Mouse (Mus musculus): ENCODE results near the gene Lsm11. TPM values are rescaled to one million over a fixed set of nuclear protein-coding genes. Genes with fewer than 3 reads are reported as not detected.

The Lsm11 gene
- total and polyA plus RNA-seq, 3 experiments = 8.9 to 13.1 (median 11.0) TPM

- H3K4me3 ChIP-seq (replicated peaks in 1 of 3; ENCODE audit: low read depth in 2 of 3, low read length in 2 of 3, poor library complexity in 1 of 3) = no peak overlapping the region
- in situ Hi-C loops (cut with MboI; ENCODE audit: low pct_ligation_motif_present, low pct_unique_long_range_greater_than_20kb, low sequenced_read_pairs) = loop anchor here (25.0 kb wide), 1 partner anchor 1306 kb away; no protein-coding TSS in a partner anchor
- no peak overlapping the region for H3K4me2 ChIP-seq (ENCODE audit: insufficient read depth, low read depth, poor library complexity, severe bottlenecking)
- H3K9me3 ChIP-seq (replicated peaks; ENCODE audit: low read length) = no peaks in the 10 kb centered on the region
- H3K9ac ChIP-seq (ENCODE audit: insufficient read depth, low read depth) = no peak overlapping the region
- H3K27ac ChIP-seq (ENCODE audit: insufficient read depth, low read depth) = no peak overlapping the region
- H3K36me3 ChIP-seq (replicated peaks in 1 of 2; ENCODE audit: control insufficient read depth in 1 of 2, insufficient read depth in 1 of 2, low read length in 1 of 2) = peaks cover 72 to 98% of the 10 kb centered on the region in 2 experiments
- H3K79me2 ChIP-seq (replicated peaks; ENCODE audit: control insufficient read depth, extremely low read depth, insufficient read depth, poor library complexity, severe bottlenecking) = no peaks in the 10 kb centered on the region
- peaks cover 0 to 54% of the 10 kb centered on the region in 2 experiments; a peak in 3 of 4 replicates for H3K4me1 ChIP-seq (ENCODE audit: control insufficient read depth in 1 of 2, insufficient read depth in 2 of 2)
- TF ChIP-seq HCFC1 (IDR thresholded peaks at IDR 0.05; ENCODE audit: low read depth, low read length) (no peak), IRF4 (IDR thresholded peaks at IDR 0.05; ENCODE audit: low read depth, low read length) (no peak), MAX (IDR thresholded peaks at IDR 0.05; ENCODE audit: low read length) (no peak), RAD21 (IDR thresholded peaks at IDR 0.05; ENCODE audit: low read depth, low read length) (no peak), SMC3 (IDR thresholded peaks at IDR 0.05; ENCODE audit: low read depth, low read length) (no peak), ZKSCAN1 (IDR thresholded peaks at IDR 0.05; ENCODE audit: borderline replicate concordance, low read depth, low read length) (no peak), MAFK (IDR thresholded peaks at IDR 0.05; ENCODE audit: insufficient replicate concordance, low read length) (no peak), GABPA (IDR thresholded peaks at IDR 0.05; ENCODE audit: insufficient replicate concordance, low read depth, low read length) (no peak), NELFE (IDR thresholded peaks at IDR 0.05; ENCODE audit: low read depth, low read length) (no peak), CHD1 (IDR thresholded peaks at IDR 0.05; ENCODE audit: low read depth, low read length) (no peak), POLR2A (IDR thresholded peaks at IDR 0.05; ENCODE audit: low read depth, low read length) (no peak), ELF1 (IDR thresholded peaks at IDR 0.05; ENCODE audit: low read depth, low read length) (no peak), ZNF384 (IDR thresholded peaks at IDR 0.05; ENCODE audit: low read depth, low read length) (no peak), CTCF (conservative IDR thresholded peaks at IDR 0.05 in 1 of 2, IDR thresholded peaks at IDR 0.05 in 1 of 2; ENCODE audit: low read depth in 2 of 2, low read length in 2 of 2) (no peak), BHLHE40 (IDR thresholded peaks at IDR 0.05; ENCODE audit: low read depth, low read length) (no peak), SIN3A (IDR thresholded peaks at IDR 0.05; ENCODE audit: low read length) (no peak)
- H3K27me3 ChIP-seq (replicated peaks) = no peaks in the 10 kb centered on the region
- dilution Hi-C loops (cut with MboI; ENCODE audit: extremely low pct_ligation_motif_present, extremely low pct_unique_long_range_greater_than_20kb, low sequenced_read_pairs) = no loop called here
- no peak for DNase-seq (ENCODE audit: extremely low read depth)
Measured at GRCm38 (mm10) chr11:45892861-45893360, 51.8 kb downstream of the Lsm11 start.

- no peaks in the 10 kb centered on the region for H3K27me3 ChIP-seq (replicated peaks)
- no peaks in the 10 kb centered on the region for H3K9me3 ChIP-seq (replicated peaks; ENCODE audit: low read length)
- H3K79me2 ChIP-seq (replicated peaks; ENCODE audit: control insufficient read depth, extremely low read depth, insufficient read depth, poor library complexity, severe bottlenecking) = no peaks in the 10 kb centered on the region
- in situ Hi-C loops (cut with MboI; ENCODE audit: low pct_ligation_motif_present, low pct_unique_long_range_greater_than_20kb, low sequenced_read_pairs) = loop anchor here (25.0 kb wide), 1 partner anchor 1303 kb away; no protein-coding TSS in a partner anchor
- no peak overlapping the region for H3K9ac ChIP-seq (ENCODE audit: insufficient read depth, low read depth)
- dilution Hi-C loops (cut with MboI; ENCODE audit: extremely low pct_ligation_motif_present, extremely low pct_unique_long_range_greater_than_20kb, low sequenced_read_pairs) = no loop called here
- H3K36me3 ChIP-seq (replicated peaks in 1 of 2; ENCODE audit: control insufficient read depth in 1 of 2, insufficient read depth in 1 of 2, low read length in 1 of 2) = peaks cover 77 to 100% of the 10 kb centered on the region in 2 experiments
- H3K4me2 ChIP-seq (ENCODE audit: insufficient read depth, low read depth, poor library complexity, severe bottlenecking) = no peak overlapping the region
- no peak overlapping the region for H3K27ac ChIP-seq (ENCODE audit: insufficient read depth, low read depth)
- DNase-seq (ENCODE audit: extremely low read depth) = no peak
- TF ChIP-seq IRF4 (IDR thresholded peaks at IDR 0.05; ENCODE audit: low read depth, low read length) = no peak
- no peak for TF ChIP-seq ZNF384 (IDR thresholded peaks at IDR 0.05; ENCODE audit: low read depth, low read length)
- H3K4me1 ChIP-seq (ENCODE audit: control insufficient read depth in 1 of 2, insufficient read depth in 2 of 2) = peaks cover 0 to 50% of the 10 kb centered on the region in 2 experiments; a peak in 3 of 4 replicates
- no peak overlapping the region for H3K4me3 ChIP-seq (replicated peaks in 1 of 3; ENCODE audit: low read depth in 2 of 3, low read length in 2 of 3, poor library complexity in 1 of 3)
Measured at GRCm38 (mm10) chr11:45890423-45890822, 54.3 kb downstream of the Lsm11 start.

Measured in CH12.LX (cell line).